Mouse (Mus musculus) midbrain, embryonic 15.5 days (tissue): Measurements from ENCODE around the gene Atpif1. TPM values are rescaled to one million over a fixed set of nuclear protein-coding genes. Genes with fewer than 3 reads are reported as not detected.
"Not testable (repeated sequence)": the region's sequence is repeated elsewhere in the genome, so short reads cannot be mapped to it uniquely, and the experiment has no call there.

Experiments
- ATAC-seq: fragments of 200-750 bp; cut with Nextera tagmentation; replicated peaks from 2 replicates; pipeline ENCODE4 v1.8.0; 2017; ENCODE audit warnings: moderate TSS enrichment
- H3K27ac ChIP-seq: fragments of 300-500 bp; sonication (generic); 2 replicates; pipeline ENCODE4 v1.5.1; 2015; ENCODE audit warnings: mild to moderate bottlenecking, inconsistent platforms
- H3K27me3 ChIP-seq: fragments of 300-500 bp; sonication (generic); replicated peaks from 2 replicates; pipeline ENCODE4 v1.6.1; 2015; ENCODE audit warnings: inconsistent platforms
- H3K36me3 ChIP-seq: fragments of 300-500 bp; sonication (generic); replicated peaks from 2 replicates; pipeline ENCODE4 v1.6.1; 2015; ENCODE audit warnings: inconsistent platforms
- H3K4me1 ChIP-seq: fragments of 300-500 bp; sonication (generic); 2 replicates; pipeline ENCODE4 v1.6.1; 2015; ENCODE audit warnings: inconsistent platforms
- H3K4me2 ChIP-seq: fragments of 300-500 bp; sonication (generic); 2 replicates; pipeline ENCODE4 v1.6.1; 2015; ENCODE audit warnings: inconsistent platforms, mild to moderate bottlenecking, moderate library complexity
- H3K4me3 ChIP-seq: fragments of 300-500 bp; sonication (generic); 2 replicates; pipeline ENCODE4 v1.5.1; 2015; ENCODE audit warnings: mild to moderate bottlenecking, inconsistent platforms
- H3K9ac ChIP-seq: fragments of 300-500 bp; sonication (generic); 2 replicates; pipeline ENCODE4 v1.6.1; 2015; ENCODE audit warnings: mild to moderate bottlenecking, inconsistent platforms
- H3K9me3 ChIP-seq: fragments of 300-500 bp; sonication (generic); 2 replicates; pipeline ENCODE4 v1.6.1; 2016; ENCODE audit warnings: inconsistent platforms
- WGBS: fragments of 180-500 bp; shearing (Covaris S2); methylation state at CpG from one replicate; pipeline ENCODE4 v1.1.7; 2015; ENCODE audit warnings: mixed read lengths; 5-methylcytosine and 5-hydroxymethylcytosine counted together
- polyA plus RNA-seq: library from polyadenylated mRNA; unstranded; fragments of >200 nt; fragmentation: Nextera tagmentation; extraction: Ambion mirVana; gene quantifications from 2 replicates; pipeline ENCODE4 v1.2.1, GENCODE M21; 2015

Gene Atpif1
- polyA plus RNA-seq, 1 experiment from 2014 or later, result 1,280 TPM

GRCm38 (mm10) chr4:132482956-132483608, 50.4 kb downstream of the Atpif1 start:
- Histone ChIP-seq H3K4me2 (no peak overlapping the region), H3K36me3 (no peaks in the 10 kb centered on the region), H3K9me3 (no peaks in the 10 kb centered on the region), H3K27ac (no peak overlapping the region), H3K4me3 (no peak overlapping the region), H3K4me1 (no peaks in the 10 kb centered on the region), H3K27me3 (no peaks in the 10 kb centered on the region), H3K9ac (no peak overlapping the region)
- 82% methylated on average over 13 of the region's 13 CpGs for WGBS
- ATAC-seq, result no peak

- H3K4me1 ChIP-seq, result not testable (repeated sequence)
These were observed 51.4 kb downstream of the Atpif1 start for GRCm38 (mm10) chr4:132482104-132482503.

More at GRCm38 (mm10) chr4:132482104-132482503, 51.4 kb downstream of the Atpif1 start:
- not testable (repeated sequence) for H3K4me2 ChIP-seq, H3K27me3 ChIP-seq, ATAC-seq, H3K36me3 ChIP-seq, H3K27ac ChIP-seq, H3K9me3 ChIP-seq, H3K4me3 ChIP-seq, H3K9ac ChIP-seq
- 69% methylated on average over 3 of the region's 3 CpGs for WGBS

Other genes starting within 250 kb of the Atpif1 start
- gene Rab42, start 230.3 kb downstream of the Atpif1 start, polyA plus RNA-seq, result 2.0 and 2.4 TPM in 2 replicates
- gene Trnau1ap, start 204.1 kb downstream of the Atpif1 start, polyA plus RNA-seq, result 71.2 and 84.6 TPM in 2 replicates
- 36.4 and 39.0 TPM in 2 replicates for gene Rcc1, start 180.1 kb downstream of the Atpif1 start, polyA plus RNA-seq
- 8.7 and 8.9 TPM in 2 replicates for gene Phactr4, start 111.2 kb downstream of the Atpif1 start, polyA plus RNA-seq
- gene Med18, start 69.7 kb downstream of the Atpif1 start, polyA plus RNA-seq, result 15.9 and 17.7 TPM in 2 replicates
- gene Sesn2, start 23.2 kb downstream of the Atpif1 start, polyA plus RNA-seq, result 8.1 and 9.7 TPM in 2 replicates
- gene Dnajc8, start 1.9 kb upstream of the Atpif1 start, polyA plus RNA-seq, result 130 and 131 TPM in 2 replicates
- 0.67 and 1.0 TPM in 2 replicates for gene Ptafr, start 30.4 kb upstream of the Atpif1 start, polyA plus RNA-seq
- gene Eya3, start 105.3 kb upstream of the Atpif1 start, polyA plus RNA-seq, result 14.5 and 15.3 TPM in 2 replicates
- 4.0 and 5.4 TPM in 2 replicates for gene Xkr8, start 198.9 kb upstream of the Atpif1 start, polyA plus RNA-seq
- 0.79 and 1.0 TPM in 2 replicates for gene Smpdl3b, start 223.6 kb upstream of the Atpif1 start, polyA plus RNA-seq
- gene Rpa2, start 234.7 kb upstream of the Atpif1 start, polyA plus RNA-seq, result 32.9 and 34.5 TPM in 2 replicates